8 mouse cellular contexts compared by ENCODE assay signal in genomic region chr4:136789821-136790220, GRCm38 (mm10). TPM values are rescaled to one million over a fixed set of nuclear protein-coding genes. Genes with fewer than 3 reads are reported as not detected.
DNase-seq lines count a peak whose midpoint lies in the region; ATAC-seq and TF ChIP-seq lines count a peak whose summit lies in the region.

No protein-coding gene starts in this region.

- 0 out of 2 replicates have a peak, but pooled peaks have one; percentile 7 for ATAC-seq in hindbrain, embryonic 14.5 days (ENCODE audit: low FRiP score)
- no peak for ATAC-seq in hindbrain, embryonic 12.5 days (ENCODE audit: low FRiP score)
- peak; percentile 59; the same call in 1 of the 2 replicates for ATAC-seq in heart, embryonic 12.5 days (ENCODE audit: insufficient number of reproducible peaks, low FRiP score)
- ATAC-seq in lung, embryonic 14.5 days (ENCODE audit: insufficient read depth): no peak

- no peak for DNase-seq in hindbrain, embryonic 14.5 days (ENCODE audit: low spot score)
- DNase-seq in adrenal gland, postnatal 36 days: peak; percentile 47 to 68
- peak; percentile 50 for DNase-seq in lung, embryonic 14.5 days
- DNase-seq in left cerebral cortex, adult 9 months (ENCODE audit: low spot score in 2 of 2): no peak
- no peak for DNase-seq in right cerebral cortex, postnatal 14 days
- no peak for DNase-seq in embryo, embryonic 10 days (ENCODE audit: low spot score)

- peaks cover 30% of the 10 kb centered on the region for H3K4me1 ChIP-seq in hindbrain, embryonic 14.5 days (replicated peaks; ENCODE audit: control insufficient read depth, insufficient read depth, low read length)
- H3K4me1 ChIP-seq in hindbrain, embryonic 12.5 days: peaks cover 78% of the 10 kb centered on the region
- H3K4me1 ChIP-seq in heart, embryonic 12.5 days (replicated peaks): peaks cover 14% of the 10 kb centered on the region
- no peaks in the 10 kb centered on the region for H3K4me1 ChIP-seq in lung, embryonic 14.5 days (ENCODE audit: insufficient read depth)

- no peaks in the 10 kb centered on the region for H3K27me3 ChIP-seq in hindbrain, embryonic 14.5 days (ENCODE audit: control insufficient read depth, insufficient read depth, low read length)
- H3K27me3 ChIP-seq in hindbrain, embryonic 12.5 days: no peaks in the 10 kb centered on the region
- H3K27me3 ChIP-seq in heart, embryonic 12.5 days (replicated peaks): peaks cover 33% of the 10 kb centered on the region
- H3K27me3 ChIP-seq in lung, embryonic 14.5 days (ENCODE audit: insufficient read depth, low read length): no peaks in the 10 kb centered on the region

- H3K4me3 ChIP-seq in hindbrain, embryonic 14.5 days (replicated peaks; ENCODE audit: low read length): no peak overlapping the region
- H3K4me3 ChIP-seq in hindbrain, embryonic 12.5 days: no peak overlapping the region
- H3K4me3 ChIP-seq in heart, embryonic 12.5 days: no peak overlapping the region
- H3K4me3 ChIP-seq in lung, embryonic 14.5 days (ENCODE audit: low read depth, low read length): no peak overlapping the region

- H3K36me3 ChIP-seq in hindbrain, embryonic 14.5 days (replicated peaks; ENCODE audit: control insufficient read depth, insufficient read depth): no peaks in the 10 kb centered on the region
- H3K36me3 ChIP-seq in hindbrain, embryonic 12.5 days: 0 out of 2 replicates have a peak, but pooled peaks cover 3% of the 10 kb centered on the region
- no peaks in the 10 kb centered on the region for H3K36me3 ChIP-seq in heart, embryonic 12.5 days
- H3K36me3 ChIP-seq in lung, embryonic 14.5 days (ENCODE audit: insufficient read depth): no peaks in the 10 kb centered on the region

- H3K9ac ChIP-seq in hindbrain, embryonic 14.5 days: no peak overlapping the region
- H3K9ac ChIP-seq in hindbrain, embryonic 12.5 days: no peak overlapping the region
- no peak overlapping the region for H3K9ac ChIP-seq in heart, embryonic 12.5 days
- H3K9ac ChIP-seq in lung, embryonic 14.5 days: no peak overlapping the region

- no peak overlapping the region for H3K27ac ChIP-seq in hindbrain, embryonic 14.5 days
- no peak overlapping the region for H3K27ac ChIP-seq in hindbrain, embryonic 12.5 days
- H3K27ac ChIP-seq in heart, embryonic 12.5 days (ENCODE audit: poor library complexity, severe bottlenecking): no peak overlapping the region
- H3K27ac ChIP-seq in lung, embryonic 14.5 days (ENCODE audit: low read depth): no peak overlapping the region

- TF ChIP-seq CTCF in lung, embryonic 14.5 days (IDR thresholded peaks at IDR 0.05; ENCODE audit: low read depth): no peak

- H3K9me3 ChIP-seq in hindbrain, embryonic 14.5 days (ENCODE audit: control insufficient read depth, low read length): no peaks in the 10 kb centered on the region
- no peaks in the 10 kb centered on the region for H3K9me3 ChIP-seq in hindbrain, embryonic 12.5 days (replicated peaks)
- no peaks in the 10 kb centered on the region for H3K9me3 ChIP-seq in heart, embryonic 12.5 days (replicated peaks)
- H3K9me3 ChIP-seq in lung, embryonic 14.5 days (ENCODE audit: low read depth, low read length): no peaks in the 10 kb centered on the region

- no peak overlapping the region for H3K4me2 ChIP-seq in hindbrain, embryonic 14.5 days (replicated peaks)
- no peak overlapping the region for H3K4me2 ChIP-seq in hindbrain, embryonic 12.5 days (replicated peaks)
- no peak overlapping the region for H3K4me2 ChIP-seq in heart, embryonic 12.5 days
- H3K4me2 ChIP-seq in lung, embryonic 14.5 days: no peak overlapping the region

- WGBS in hindbrain, embryonic 14.5 days: 70% methylated on average over 6 of the region's 6 CpGs
- WGBS in hindbrain, embryonic 12.5 days: 81% methylated on average over 6 of the region's 6 CpGs
- WGBS in heart, embryonic 12.5 days: 50% methylated on average over 6 of the region's 6 CpGs
- 53% methylated on average over 6 of the region's 6 CpGs for WGBS in lung, embryonic 14.5 days

RNA-seq across cellular contexts. Expression of gene Ephb2, which starts 46.0 kb away (rescaled TPM):
- 26.6 and 28.1 TPM in 2 replicates for polyA plus RNA-seq in hindbrain, embryonic 14.5 days (2014; fragmentation: Nextera tagmentation; extraction: Ambion mirVana)
- polyA plus RNA-seq in hindbrain, embryonic 12.5 days (2016; fragmentation: Nextera tagmentation; extraction: Ambion mirVana): 25.4 and 30.8 TPM in 2 replicates
- total RNA-seq in adrenal gland, postnatal 36 days (2021): 10 to 100 TPM; 18.7 to 19.8 TPM
- 1.5 and 2.1 TPM in 2 replicates for polyA plus RNA-seq in heart, embryonic 12.5 days (2016; fragmentation: Nextera tagmentation; extraction: Ambion mirVana)
- polyA plus RNA-seq in lung, embryonic 14.5 days (2014; fragmentation: Nextera tagmentation; extraction: Ambion mirVana): 7.9 and 8.5 TPM in 2 replicates

Comparison
In these comparisons a context has a peak if more than half of its experiments do, and no peak if none do; other contexts are left out.
1. ATAC-seq: peak in hindbrain, embryonic 14.5 days (single experiment) and heart, embryonic 12.5 days (single experiment); none in hindbrain, embryonic 12.5 days (single experiment) and lung, embryonic 14.5 days (single experiment).
2. DNase-seq: peak in adrenal gland, postnatal 36 days (2 of 2) and lung, embryonic 14.5 days (single experiment); none in hindbrain, embryonic 14.5 days (single experiment), left cerebral cortex, adult 9 months (0 of 2), right cerebral cortex, postnatal 14 days (single experiment) and embryo, embryonic 10 days (single experiment).